Mouse (Mus musculus) embryonic facial prominence, embryonic 14.5 days (tissue): ENCODE data around the gene Ptcd3. TPM values are rescaled to one million over a fixed set of nuclear protein-coding genes. Genes with fewer than 3 reads are reported as not detected.

ENCODE experiments used
- ATAC-seq: fragments of 200-750 bp; cut with Nextera tagmentation; 2 replicates; pipeline ENCODE4 v1.8.0; 2017; ENCODE audit warnings: low read depth, moderate number of reproducible peaks, moderate TSS enrichment
- DNase-seq: peaks from one replicate; pipeline ENCODE4 v3.0.0-alpha.2; 2015; ENCODE audit warnings: low spot score
- H3K27ac ChIP-seq: fragments of 300-500 bp; sonication (generic); replicated peaks from 2 replicates; pipeline ENCODE4 v1.5.1; 2014; ENCODE audit warnings: low read depth, mild to moderate bottlenecking, low read length, moderate library complexity
- H3K27me3 ChIP-seq: fragments of 300-500 bp; sonication (generic); replicated peaks from 2 replicates; pipeline ENCODE4 v1.6.1; 2014; ENCODE audit warnings: low read length; ENCODE audit not compliant: control insufficient read depth, insufficient read depth
- H3K36me3 ChIP-seq: fragments of 300-500 bp; sonication (generic); 2 replicates; pipeline ENCODE4 v1.6.1; 2014; ENCODE audit warnings: low read length, mixed read lengths; ENCODE audit not compliant: control insufficient read depth, insufficient read depth
- H3K4me1 ChIP-seq: fragments of 300-500 bp; sonication (generic); 2 replicates; pipeline ENCODE4 v1.6.1; 2014; ENCODE audit warnings: antibody characterized with exemption, low read length; ENCODE audit not compliant: control insufficient read depth, insufficient read depth
- H3K4me2 ChIP-seq: fragments of 300-500 bp; sonication (generic); 2 replicates; pipeline ENCODE4 v1.6.1; 2014; ENCODE audit warnings: low read depth, mild to moderate bottlenecking, low read length, moderate library complexity, mixed read lengths
- H3K4me3 ChIP-seq: fragments of 300-500 bp; sonication (generic); 2 replicates; pipeline ENCODE4 v1.5.1; 2014; ENCODE audit warnings: low read depth, mild to moderate bottlenecking, low read length
- H3K9ac ChIP-seq: fragments of 300-500 bp; sonication (generic); 2 replicates; pipeline ENCODE4 v1.6.1; 2014; ENCODE audit warnings: low read depth, mild to moderate bottlenecking, low read length, moderate library complexity, mixed read lengths
- H3K9me3 ChIP-seq: fragments of 300-500 bp; sonication (generic); 2 replicates; pipeline ENCODE4 v1.6.1; 2016; ENCODE audit warnings: low read length; ENCODE audit not compliant: control insufficient read depth
- whole genome bisulfite sequencing: fragments of 180-500 bp; shearing (Covaris S2); extraction: QIAGEN DNeasy Blood & Tissue Kit; methylation state at CpG from one replicate; pipeline ENCODE4 v1.1.7; 2014; 5-methylcytosine and 5-hydroxymethylcytosine counted together
- polyA plus RNA-seq: library from polyadenylated mRNA; unstranded; fragments of >200 nt; fragmentation: Nextera tagmentation; extraction: Ambion mirVana; gene quantifications from 2 replicates; pipeline ENCODE4 v1.2.1, GENCODE M21; 2014

Ptcd3 gene
- polyA plus RNA-seq, 1 experiment from 2014 or later: 84.6 TPM

DNA sequence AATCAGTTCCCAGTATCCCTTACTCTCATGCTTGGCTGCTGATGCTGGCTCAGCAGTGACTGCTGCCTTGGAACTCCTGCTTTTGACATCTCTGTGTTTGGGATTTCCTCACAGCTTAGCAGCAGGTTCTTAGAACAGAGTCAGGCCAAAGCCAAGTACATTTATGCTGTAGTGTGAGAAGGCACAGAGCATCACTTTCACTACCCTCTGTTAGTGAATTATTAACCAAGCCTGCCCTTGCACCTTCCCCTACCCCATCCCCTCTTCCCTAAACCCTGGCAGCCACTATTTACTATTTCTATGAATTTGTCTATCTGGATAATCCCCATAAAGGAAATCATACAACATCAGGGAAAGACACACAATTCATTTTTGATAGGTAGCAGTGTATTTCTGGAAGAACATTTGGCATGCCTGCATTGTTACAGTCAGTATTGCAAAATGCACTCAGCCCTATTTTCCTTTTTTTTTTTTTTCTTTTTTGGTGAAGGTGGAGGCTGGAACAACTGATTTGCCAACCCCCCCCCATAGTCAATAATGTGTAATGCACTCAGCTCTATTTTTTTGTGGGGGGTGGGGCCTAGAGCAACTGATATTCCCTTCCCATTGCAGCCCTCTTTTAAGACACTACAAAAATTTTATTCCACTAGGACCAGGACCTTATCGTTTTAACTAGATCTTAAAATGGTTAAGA lies 67.8 kb downstream of the Ptcd3 start:
- Histone ChIP-seq H3K4me2 (no peak overlapping the region), H3K27ac (no peak overlapping the region), H3K4me3 (no peak overlapping the region), H3K4me1 (no peaks in the 10 kb centered on the region), H3K9ac (no peak overlapping the region), H3K36me3 (peaks cover 17% of the 10 kb centered on the region; the same call in 1 of the 2 replicates), H3K27me3 (no peaks in the 10 kb centered on the region), H3K9me3 (no peaks in the 10 kb centered on the region)
- ATAC-seq: no peak
- 100% methylated on average over 1 of the region's 1 CpGs for WGBS
- DNase-seq: no peak

- no peak overlapping the region for H3K4me3 ChIP-seq
- DNase-seq: no peak
- H3K27ac ChIP-seq: no peak overlapping the region
- no peaks in the 10 kb centered on the region for H3K4me1 ChIP-seq
- H3K27me3 ChIP-seq: no peaks in the 10 kb centered on the region
- no peak for ATAC-seq
- no peak overlapping the region for H3K9ac ChIP-seq
- no peak overlapping the region for H3K4me2 ChIP-seq
- H3K36me3 ChIP-seq: peaks cover 9% of the 10 kb centered on the region; the same call in 1 of the 2 replicates
- H3K9me3 ChIP-seq: no peaks in the 10 kb centered on the region
Observed at GRCm38 (mm10) chr6:71839815-71840214, 68.7 kb downstream of the Ptcd3 start.

- 89% methylated on average over 2 of the region's 2 CpGs for WGBS
- no peak overlapping the region for H3K27ac ChIP-seq
- ATAC-seq: no peak
Observed at GRCm38 (mm10) chr6:71836811-71837210, 71.7 kb downstream of the Ptcd3 start.

DNA sequence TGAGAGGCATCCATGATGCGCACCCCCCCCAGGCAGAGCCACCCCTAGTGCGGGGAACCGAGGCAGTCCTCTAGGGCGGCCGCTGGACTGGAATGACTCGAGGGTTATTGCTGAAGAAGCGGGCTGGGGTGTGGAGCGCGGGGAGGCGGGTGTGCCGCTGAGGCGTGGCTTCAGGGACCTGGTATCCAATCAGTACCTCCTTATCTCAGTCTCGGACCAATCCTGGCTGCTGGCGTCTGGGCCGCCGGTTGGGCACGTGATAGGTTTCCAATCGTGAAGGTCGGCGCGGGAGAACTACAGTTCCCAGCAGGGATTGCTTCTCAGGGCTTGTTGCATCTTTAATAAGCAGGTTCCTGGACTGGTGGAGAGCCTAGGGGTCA lies 77.0 kb downstream of the Ptcd3 start:
- DNase-seq (peak; percentile 99), ATAC-seq (peak; percentile 99)
- Histone ChIP-seq H3K27me3 (no peaks in the 10 kb centered on the region), H3K36me3 (0 out of 2 replicates have a peak, but pooled peaks cover 10% of the 10 kb centered on the region), H3K4me3 (peak overlapping the region; percentile 98), H3K4me2 (peak overlapping the region; percentile 79), H3K4me1 (peaks cover 8% of the 10 kb centered on the region), H3K9ac (peak overlapping the region; percentile 91), H3K9me3 (no peaks in the 10 kb centered on the region), H3K27ac (peak overlapping the region; percentile 91)
- 0% methylated on average over 21 of the region's 21 CpGs for WGBS

More at GRCm38 (mm10) chr6:71836811-71837210, 71.7 kb downstream of the Ptcd3 start:
- Histone ChIP-seq H3K36me3 (0 out of 2 replicates have a peak, but pooled peaks cover 10% of the 10 kb centered on the region), H3K4me3 (no peak overlapping the region), H3K4me2 (no peak overlapping the region), H3K27me3 (no peaks in the 10 kb centered on the region), H3K9ac (no peak overlapping the region), H3K9me3 (no peaks in the 10 kb centered on the region), H3K4me1 (peaks cover 8% of the 10 kb centered on the region)
- no peak for DNase-seq

GRCm38 (mm10) chr6:71830690-71831580 lies 77.6 kb downstream of the Ptcd3 start, which contains the start of gene Immt:
TSS of gene Immt (plus strand) at chr6:71831331.
- Histone ChIP-seq H3K27ac (peak within 1 kb of the TSS; percentile 91), H3K4me3 (peak within 1 kb of the TSS; percentile 98), H3K9ac (peak within 1 kb of the TSS; percentile 91), H3K36me3 (0 out of 2 replicates have a peak, but pooled peaks cover 5% of the 10 kb centered on the region), H3K9me3 (no peaks in the 10 kb centered on the region), H3K4me2 (peak within 1 kb of the TSS; percentile 79), H3K4me1 (peaks cover 8% of the 10 kb centered on the region), H3K27me3 (no peaks in the 10 kb centered on the region)
- ATAC-seq (peak; percentile 99), DNase-seq (peak; percentile 99)
- under 1% methylated on average over 51 of the region's 64 CpGs for WGBS

Other genes starting within 250 kb of the Ptcd3 start
- 28.4 and 29.3 TPM in 2 replicates for gene Reep1, start 201.2 kb downstream of the Ptcd3 start, polyA plus RNA-seq
- 61.9 and 63.6 TPM in 2 replicates for gene Mrpl35, start 81.8 kb downstream of the Ptcd3 start, polyA plus RNA-seq
- 160 and 176 TPM in 2 replicates for gene Immt, start 77.4 kb downstream of the Ptcd3 start, polyA plus RNA-seq
- 28.9 and 31.5 TPM in 2 replicates for gene Polr1a, start 303 bp upstream of the Ptcd3 start, polyA plus RNA-seq
- 31.3 and 33.6 TPM in 2 replicates for gene St3gal5, start 188.8 kb upstream of the Ptcd3 start, polyA plus RNA-seq